Mouse (Mus musculus) erythroblast, embryonic 14.5 days (primary cell): ENCODE measurements around the gene Zswim7.

ENCODE experiments used
- GATA1 ChIP-seq: IDR thresholded peaks from 2 replicates; pipeline ENCODE4 v1.6.1; 2012; ENCODE audit warnings: low read length, inconsistent platforms, mixed read lengths
- TAL1 ChIP-seq: IDR thresholded peaks from 3 replicates; pipeline ENCODE4 v1.6.1; 2012; ENCODE audit warnings: low read length, inconsistent platforms, mixed read lengths

DNA sequence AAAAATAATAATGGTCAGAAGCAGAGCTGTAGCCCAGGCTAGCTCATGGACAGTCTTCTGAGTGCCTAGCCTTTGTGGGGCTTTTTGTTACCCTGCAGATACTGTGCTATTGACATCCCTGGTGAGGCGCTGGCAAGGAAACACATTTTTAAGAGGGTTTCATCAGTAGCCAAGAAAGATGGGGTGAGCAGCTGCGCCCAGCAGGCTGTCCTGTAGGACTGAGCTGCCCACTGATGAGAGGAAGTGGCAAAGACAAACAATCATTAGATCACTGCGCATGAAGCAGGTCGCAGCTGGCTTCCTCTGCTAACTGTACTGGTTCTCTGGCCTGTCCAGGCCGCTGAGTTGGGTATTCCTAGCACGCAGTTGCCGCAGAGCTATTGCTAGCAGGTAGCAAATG lies 17.6 kb downstream of the Zswim7 start:
- no peak for TF ChIP-seq TAL1
- TF ChIP-seq GATA1, result no peak
